Mouse (Mus musculus) limb, embryonic 11.5 days (tissue): Measurements from ENCODE around the gene Trpc7. TPM values are rescaled to one million over a fixed set of nuclear protein-coding genes. Genes with fewer than 3 reads are reported as not detected.

Experiments used
- ATAC-seq: fragments of 200-750 bp; cut with Nextera tagmentation; 2 replicates; pipeline ENCODE4 v1.8.0; 2017; ENCODE audit warnings: low read depth; ENCODE audit not compliant: insufficient number of reproducible peaks, low FRiP score, low TSS enrichment
- DNase-seq: peaks from one replicate; pipeline ENCODE4 v3.0.0-alpha.2; 2015; ENCODE audit warnings: low spot score
- H3K27ac ChIP-seq: fragments of 300-500 bp; sonication (generic); replicated peaks from 2 replicates; pipeline ENCODE4 v1.5.1; 2014; ENCODE audit warnings: low read depth, mild to moderate bottlenecking, low read length
- H3K27me3 ChIP-seq: fragments of 300-500 bp; sonication (generic); 2 replicates; pipeline ENCODE4 v1.6.1; 2014; ENCODE audit warnings: mild to moderate bottlenecking, low read length, mixed read lengths; ENCODE audit not compliant: control insufficient read depth, insufficient read depth
- H3K36me3 ChIP-seq: fragments of 300-500 bp; sonication (generic); 2 replicates; pipeline ENCODE4 v1.6.1; 2014; ENCODE audit warnings: mild to moderate bottlenecking, low read length, moderate library complexity, mixed read lengths; ENCODE audit not compliant: control insufficient read depth, insufficient read depth
- H3K4me1 ChIP-seq: fragments of 300-500 bp; sonication (generic); 2 replicates; pipeline ENCODE4 v1.6.1; 2014; ENCODE audit warnings: low read length, mixed read lengths; ENCODE audit not compliant: control insufficient read depth, insufficient read depth
- H3K4me2 ChIP-seq: fragments of 300-500 bp; sonication (generic); 2 replicates; pipeline ENCODE4 v1.6.1; 2014; ENCODE audit warnings: low read depth, mild to moderate bottlenecking, moderate library complexity; ENCODE audit not compliant: severe bottlenecking
- H3K4me3 ChIP-seq: fragments of 300-500 bp; sonication (generic); 2 replicates; pipeline ENCODE4 v1.5.1; 2014; ENCODE audit warnings: low read depth, low read length
- H3K9ac ChIP-seq: fragments of 300-500 bp; sonication (generic); 2 replicates; pipeline ENCODE4 v1.6.1; 2014; ENCODE audit warnings: mild to moderate bottlenecking, low read length
- H3K9me3 ChIP-seq: fragments of 300-500 bp; sonication (generic); 2 replicates; pipeline ENCODE4 v1.6.1; 2016; ENCODE audit warnings: low read length; ENCODE audit not compliant: control insufficient read depth
- WGBS: fragments of 180-500 bp; shearing (Covaris S2); extraction: QIAGEN DNeasy Blood & Tissue Kit; methylation state at CpG from one replicate; pipeline ENCODE4 v1.1.7; 2014; 5-methylcytosine and 5-hydroxymethylcytosine counted together
- polyA plus RNA-seq: library from polyadenylated mRNA; unstranded; fragments of >200 nt; fragmentation: Nextera tagmentation; extraction: Ambion mirVana; gene quantifications from 2 replicates; pipeline ENCODE4 v1.2.1, GENCODE M21; 2014

Trpc7 gene
- 0.04 TPM in 1 of 2 replicates, not detected in the other for polyA plus RNA-seq

DNA sequence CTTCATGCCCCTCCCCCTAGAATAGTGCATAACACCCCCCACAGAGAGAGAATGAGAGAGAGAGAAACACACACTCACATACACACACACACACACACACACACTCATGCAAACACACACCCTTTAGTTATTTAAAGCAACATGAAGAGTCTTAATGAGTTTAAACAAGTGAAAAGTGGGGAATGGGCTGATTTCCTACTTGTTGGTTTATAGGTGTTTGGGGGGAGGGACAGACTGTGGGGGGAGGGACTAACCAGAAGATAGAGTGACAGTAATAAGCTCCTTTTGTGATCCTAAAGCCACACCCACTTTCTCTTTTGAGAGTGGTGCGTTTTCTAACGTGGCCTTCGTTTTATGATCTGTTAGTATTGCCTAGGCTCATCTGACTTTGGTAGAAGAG, at the start of gene Trpc7:
TSS of gene Trpc7 (minus strand) at position 101 of the 400 bp plus-strand sequence.
- H3K27ac ChIP-seq, result no peak within 1 kb of the TSS
- H3K4me3 ChIP-seq, result no peak within 1 kb of the TSS
- no peaks in the 10 kb centered on the region for H3K36me3 ChIP-seq
- H3K27me3 ChIP-seq, result no peaks in the 10 kb centered on the region
- no peak for ATAC-seq
- no peaks in the 10 kb centered on the region for H3K4me1 ChIP-seq
- H3K9ac ChIP-seq, result no peak within 1 kb of the TSS
- H3K9me3 ChIP-seq, result no peaks in the 10 kb centered on the region
- WGBS, result 76% methylated on average over 3 of the region's 3 CpGs
- H3K4me2 ChIP-seq, result no peak within 1 kb of the TSS
- DNase-seq, result no peak

DNA sequence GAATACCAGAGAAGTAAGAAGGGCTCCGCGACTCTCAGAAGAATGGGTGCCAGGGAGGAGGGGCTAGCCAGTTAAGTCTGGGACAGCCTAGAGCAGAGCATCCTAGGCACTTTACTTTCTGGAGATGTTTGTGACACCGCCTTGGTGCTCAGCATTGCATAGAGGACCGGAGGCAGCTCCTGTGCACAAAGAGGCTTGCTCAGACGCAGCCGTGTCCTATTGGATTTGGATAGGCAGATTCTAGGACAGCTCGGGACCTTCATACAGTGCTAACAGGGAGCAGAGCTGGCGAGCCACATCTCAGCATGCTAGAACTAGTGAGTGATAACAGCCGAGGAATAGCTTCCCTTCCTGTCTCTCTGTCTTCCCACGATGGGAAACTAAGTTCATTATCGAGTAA, 43.5 kb upstream of the Trpc7 start:
- no peaks in the 10 kb centered on the region for H3K36me3 ChIP-seq
- DNase-seq, result no peak
- no peaks in the 10 kb centered on the region for H3K4me1 ChIP-seq
- 89% methylated on average over 11 of the region's 11 CpGs for WGBS
- no peak overlapping the region for H3K4me3 ChIP-seq
- H3K9me3 ChIP-seq, result no peaks in the 10 kb centered on the region
- H3K4me2 ChIP-seq, result no peak overlapping the region
- H3K27me3 ChIP-seq, result no peaks in the 10 kb centered on the region
- ATAC-seq, result no peak
- no peak overlapping the region for H3K9ac ChIP-seq
- H3K27ac ChIP-seq, result no peak overlapping the region

DNA sequence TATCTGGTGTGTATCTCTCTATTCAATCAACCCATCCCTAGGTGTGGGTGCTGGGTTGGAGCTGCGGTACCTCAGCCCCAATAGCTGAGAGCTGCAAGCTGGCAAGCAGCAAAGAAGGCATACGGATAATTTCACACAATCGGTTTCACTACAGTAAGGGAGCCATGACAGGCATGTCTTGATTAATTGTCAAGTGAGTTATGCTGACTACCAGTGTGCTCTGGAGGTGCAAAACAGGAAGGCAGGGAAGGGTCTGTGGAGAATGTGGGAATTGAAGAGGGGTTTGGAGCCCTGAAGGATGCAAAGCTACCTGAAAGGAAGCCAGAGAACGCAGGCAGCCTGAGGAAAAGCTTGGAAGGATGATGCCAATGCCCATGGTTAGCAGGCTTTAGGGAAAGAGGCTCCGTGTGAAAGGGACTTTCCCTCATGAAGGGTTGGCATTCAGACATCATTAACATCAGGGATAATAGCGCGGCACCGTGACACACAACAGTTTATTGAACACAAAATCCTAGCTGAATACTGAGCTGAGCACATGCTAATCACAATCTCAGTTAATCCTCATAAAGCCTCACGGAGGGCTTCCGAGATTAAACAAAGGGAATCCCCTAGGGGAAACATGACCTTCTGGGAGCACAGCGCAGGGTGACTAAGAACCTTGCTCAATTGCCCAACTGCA, 38.2 kb upstream of the Trpc7 start:
- H3K4me1 ChIP-seq, result no peaks in the 10 kb centered on the region
- ATAC-seq (no peak), DNase-seq (no peak)
- no peaks in the 10 kb centered on the region for H3K9me3 ChIP-seq
- WGBS, result 82% methylated on average over 11 of the region's 11 CpGs
- H3K9ac ChIP-seq, result no peak overlapping the region
- no peak overlapping the region for H3K4me2 ChIP-seq
- no peaks in the 10 kb centered on the region for H3K27me3 ChIP-seq
- H3K4me3 ChIP-seq, result no peak overlapping the region
- no peaks in the 10 kb centered on the region for H3K36me3 ChIP-seq
- no peak overlapping the region for H3K27ac ChIP-seq

- Histone ChIP-seq H3K27me3 (no peaks in the 10 kb centered on the region), H3K4me1 (no peaks in the 10 kb centered on the region), H3K27ac (no peak overlapping the region), H3K4me2 (no peak overlapping the region), H3K4me3 (no peak overlapping the region), H3K36me3 (no peaks in the 10 kb centered on the region), H3K9me3 (no peaks in the 10 kb centered on the region), H3K9ac (no peak overlapping the region)
- no peak for DNase-seq
- WGBS, result 91% methylated on average over 2 of the region's 2 CpGs
- ATAC-seq, result no peak
These were observed 34.6 kb upstream of the Trpc7 start for GRCm38 (mm10) chr13:56930421-56930820.

- no peak overlapping the region for H3K4me2 ChIP-seq
- H3K4me1 ChIP-seq, result no peaks in the 10 kb centered on the region
- ATAC-seq (no peak), DNase-seq (no peak)
- no peak overlapping the region for H3K9ac ChIP-seq
- 87% methylated on average over 2 of the region's 2 CpGs for WGBS
- no peaks in the 10 kb centered on the region for H3K9me3 ChIP-seq
- H3K27me3 ChIP-seq, result no peaks in the 10 kb centered on the region
- H3K4me3 ChIP-seq, result no peak overlapping the region
- no peak overlapping the region for H3K27ac ChIP-seq
- H3K36me3 ChIP-seq, result no peaks in the 10 kb centered on the region
These were observed 27.2 kb upstream of the Trpc7 start for GRCm38 (mm10) chr13:56922976-56923375.

- Histone ChIP-seq H3K27ac (no peak overlapping the region), H3K9ac (no peak overlapping the region), H3K9me3 (no peaks in the 10 kb centered on the region), H3K4me2 (no peak overlapping the region), H3K27me3 (no peaks in the 10 kb centered on the region), H3K4me1 (no peaks in the 10 kb centered on the region), H3K4me3 (no peak overlapping the region), H3K36me3 (no peaks in the 10 kb centered on the region)
- no peak for ATAC-seq
- WGBS, result 78% methylated on average over 3 of the region's 3 CpGs
- no peak for DNase-seq
These were observed 25.5 kb upstream of the Trpc7 start for GRCm38 (mm10) chr13:56921251-56921650.

DNA sequence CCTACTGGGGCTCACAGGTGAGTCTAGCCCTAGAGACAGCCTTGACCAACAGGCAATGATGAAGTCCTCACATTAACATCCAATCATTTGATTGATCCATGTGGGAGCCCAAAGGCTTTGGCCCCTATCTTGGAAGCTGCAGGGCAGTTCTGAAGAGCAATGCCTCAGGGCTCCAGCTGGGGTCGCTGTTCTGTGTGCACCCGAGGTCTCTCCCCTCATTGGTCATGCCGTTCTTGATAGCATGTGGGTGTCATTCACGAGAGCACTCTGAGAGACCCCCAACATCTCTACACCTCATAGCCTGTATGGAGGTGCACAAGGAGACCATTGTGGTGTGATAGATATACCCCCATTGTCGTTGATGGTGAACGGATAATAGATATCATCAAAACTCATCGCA, 18.9 kb upstream of the Trpc7 start:
- H3K36me3 ChIP-seq, result no peaks in the 10 kb centered on the region
- DNase-seq, result no peak
- 84% methylated on average over 7 of the region's 7 CpGs for WGBS

GRCm38 (mm10) chr13:56911093-56911492, 15.3 kb upstream of the Trpc7 start:
- Histone ChIP-seq H3K27me3 (no peaks in the 10 kb centered on the region), H3K9ac (no peak overlapping the region), H3K4me1 (peaks cover 7% of the 10 kb centered on the region; the same call in 1 of the 2 replicates), H3K36me3 (no peaks in the 10 kb centered on the region), H3K27ac (no peak overlapping the region), H3K4me2 (no peak overlapping the region), H3K9me3 (no peaks in the 10 kb centered on the region; the same call in 1 of the 2 replicates), H3K4me3 (no peak overlapping the region)
- no peak for ATAC-seq
- no peak for DNase-seq
- 77% methylated on average over 12 of the region's 12 CpGs for WGBS

More for the DNA sequence above, 18.9 kb upstream of the Trpc7 start:
- H3K27me3 ChIP-seq, result no peaks in the 10 kb centered on the region
- no peak overlapping the region for H3K27ac ChIP-seq
- no peak overlapping the region for H3K4me3 ChIP-seq
- H3K4me2 ChIP-seq, result no peak overlapping the region
- no peak for ATAC-seq
- no peak overlapping the region for H3K9ac ChIP-seq
- peaks cover 3% of the 10 kb centered on the region; the same call in 1 of the 2 replicates for H3K4me1 ChIP-seq
- no peaks in the 10 kb centered on the region; the same call in 1 of the 2 replicates for H3K9me3 ChIP-seq

- ATAC-seq (no peak), DNase-seq (peak; percentile 92)
- no peaks in the 10 kb centered on the region for H3K27me3 ChIP-seq
- H3K27ac ChIP-seq, result no peak overlapping the region
- H3K9ac ChIP-seq, result no peak overlapping the region
- WGBS, result 2% methylated on average over 17 of the region's 17 CpGs
- H3K9me3 ChIP-seq, result no peaks in the 10 kb centered on the region
- no peak overlapping the region for H3K4me2 ChIP-seq
- H3K4me3 ChIP-seq, result no peak overlapping the region
- no peaks in the 10 kb centered on the region for H3K36me3 ChIP-seq
- H3K4me1 ChIP-seq, result no peaks in the 10 kb centered on the region
These were observed 407 bp downstream of the Trpc7 start for GRCm38 (mm10) chr13:56895386-56895785.
